Mouse (Mus musculus) 416B (cell line): ENCODE data around the gene Csrnp3.

ENCODE experiments used
- DNase-seq: peaks from one replicate; pipeline ENCODE4 v3.0.0; 2011; ENCODE audit warnings: low read depth

Csrnp3 gene

GRCm38 (mm10) chr2:65870919-65871582 is 25.5 kb downstream of the Csrnp3 start:
- DNase-seq = no peak

- DNase-seq = no peak
Observed at GRCm38 (mm10) chr2:65891590-65891989, 46.0 kb downstream of the Csrnp3 start.

GRCm38 (mm10) chr2:65893241-65893640 is 47.7 kb downstream of the Csrnp3 start:
- DNase-seq = no peak

- no peak for DNase-seq
Observed at GRCm38 (mm10) chr2:65894299-65894698, 48.7 kb downstream of the Csrnp3 start.

- no peak for DNase-seq
Observed at GRCm38 (mm10) chr2:65896542-65896941, 51.0 kb downstream of the Csrnp3 start.

- no peak for DNase-seq
Observed at GRCm38 (mm10) chr2:65897084-65897483, 51.5 kb downstream of the Csrnp3 start.

- DNase-seq = no peak
Observed at GRCm38 (mm10) chr2:65899478-65899877, 53.9 kb downstream of the Csrnp3 start.

- no peak for DNase-seq
Observed at GRCm38 (mm10) chr2:65908526-65908925, 63.0 kb downstream of the Csrnp3 start.

- no peak for DNase-seq
Observed at GRCm38 (mm10) chr2:65909724-65910521, 64.4 kb downstream of the Csrnp3 start.

GRCm38 (mm10) chr2:65915994-65916393 is 70.4 kb downstream of the Csrnp3 start:
- DNase-seq = no peak

- DNase-seq = no peak
Observed at GRCm38 (mm10) chr2:65920651-65921412, 75.3 kb downstream of the Csrnp3 start.

GRCm38 (mm10) chr2:65925363-65925941 is 79.9 kb downstream of the Csrnp3 start:
- no peak for DNase-seq

GRCm38 (mm10) chr2:65926935-65927708 is 81.6 kb downstream of the Csrnp3 start:
- DNase-seq = no peak

- DNase-seq = no peak
Observed at GRCm38 (mm10) chr2:65929286-65929685, 83.7 kb downstream of the Csrnp3 start.

- no peak for DNase-seq
Observed at GRCm38 (mm10) chr2:65929927-65930326, 84.4 kb downstream of the Csrnp3 start.

- no peak for DNase-seq
Observed at GRCm38 (mm10) chr2:65931313-65931712, 85.7 kb downstream of the Csrnp3 start.

GRCm38 (mm10) chr2:65931841-65932311 is 86.3 kb downstream of the Csrnp3 start:
- no peak for DNase-seq

GRCm38 (mm10) chr2:65934099-65934498 is 88.5 kb downstream of the Csrnp3 start:
- DNase-seq = no peak

- DNase-seq = no peak
Observed at GRCm38 (mm10) chr2:65938900-65939299, 93.3 kb downstream of the Csrnp3 start.

- DNase-seq = no peak
Observed at GRCm38 (mm10) chr2:65940351-65940750, 94.8 kb downstream of the Csrnp3 start.

- no peak for DNase-seq
Observed at GRCm38 (mm10) chr2:65942346-65942745, 96.8 kb downstream of the Csrnp3 start.
